Mouse (Mus musculus): ENCODE results near the gene Nktr. TPM values are rescaled to one million over a fixed set of nuclear protein-coding genes. Genes with fewer than 3 reads are reported as not detected.

Nktr gene
- total and polyA plus RNA-seq, 3 experiments: 32.4 to 70.7 (median 34.3) TPM

DNA sequence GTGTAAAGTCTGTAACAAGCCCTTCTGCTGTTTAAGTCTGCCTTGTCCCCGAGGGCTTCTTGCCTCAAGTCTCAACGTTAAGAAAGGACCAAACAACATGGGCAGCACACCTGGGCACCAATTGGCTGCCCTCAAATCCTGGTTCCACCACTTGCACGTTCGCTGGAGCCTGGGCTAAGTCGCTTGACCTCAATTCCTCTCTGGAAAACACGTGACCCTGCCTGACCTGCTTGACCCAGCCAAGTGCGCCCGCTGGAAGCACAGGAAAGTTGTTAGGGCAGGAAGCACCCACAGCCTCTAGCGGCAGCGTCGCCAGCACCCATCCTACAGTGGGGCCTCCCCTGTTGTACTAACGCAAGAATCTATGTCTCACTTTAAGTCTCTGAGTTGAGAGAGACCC, 24.2 kb upstream of the Nktr start:
- Histone ChIP-seq H3K4me3 (ENCODE audit: control insufficient read depth in 1 of 2, insufficient read depth in 1 of 2, low read depth in 2 of 2, low read length in 2 of 2) (no peak overlapping the region), H3K9me3 (replicated peaks; ENCODE audit: insufficient read depth, low read length) (no peaks in the 10 kb centered on the region), H3K4me1 (ENCODE audit: control insufficient read depth in 1 of 2, insufficient read depth in 2 of 2, low read length in 2 of 2) (no peaks in the 10 kb centered on the region), H3K79me2 (ENCODE audit: control insufficient read depth, insufficient read depth, low read length, poor library complexity) (no peaks in the 10 kb centered on the region), H3K27me3 (ENCODE audit: control insufficient read depth in 1 of 2, insufficient read depth in 2 of 2, low read length in 2 of 2) (no peaks in the 10 kb centered on the region), H3K36me3 (ENCODE audit: control insufficient read depth in 1 of 2, insufficient read depth in 2 of 2, low read length in 2 of 2) (no peaks in the 10 kb centered on the region), H3K27ac (ENCODE audit: control insufficient read depth, low read depth, low read length) (no peak overlapping the region), H3K9ac (ENCODE audit: control insufficient read depth, low read depth, low read length, poor library complexity, severe bottlenecking) (no peak overlapping the region)
- no peak for TF ChIP-seq RAD21 (IDR thresholded peaks at IDR 0.05; ENCODE audit: low read depth, low read length)
- no peak for DNase-seq (ENCODE audit: low read depth, low spot score)

DNA sequence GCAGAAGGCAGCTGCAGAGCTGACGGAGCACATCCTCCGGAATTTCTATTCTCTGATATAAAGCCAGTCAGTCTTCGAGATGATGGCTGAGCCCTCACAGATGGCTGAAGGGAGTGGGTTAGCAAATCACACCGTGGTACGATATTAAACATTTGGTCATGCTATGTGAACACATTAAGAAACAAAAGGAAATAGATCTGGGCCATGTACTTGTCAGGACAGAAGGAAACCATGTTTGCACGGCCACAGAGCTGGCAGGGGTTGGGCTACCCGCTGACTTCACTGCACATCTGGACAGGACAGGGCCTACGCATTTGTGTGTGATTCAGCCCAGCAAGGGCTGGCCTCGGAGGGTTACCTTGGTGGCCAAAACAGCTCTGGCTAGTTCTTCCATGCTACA, 22.3 kb upstream of the Nktr start:
- DNase-seq (ENCODE audit: low read depth, low spot score): no peak
- Histone ChIP-seq H3K27me3 (ENCODE audit: control insufficient read depth in 1 of 2, insufficient read depth in 2 of 2, low read length in 2 of 2) (no peaks in the 10 kb centered on the region), H3K9ac (ENCODE audit: control insufficient read depth, low read depth, low read length, poor library complexity, severe bottlenecking) (no peak overlapping the region), H3K9me3 (replicated peaks; ENCODE audit: insufficient read depth, low read length) (no peaks in the 10 kb centered on the region), H3K36me3 (ENCODE audit: control insufficient read depth in 1 of 2, insufficient read depth in 2 of 2, low read length in 2 of 2) (no peaks in the 10 kb centered on the region), H3K4me1 (ENCODE audit: control insufficient read depth in 1 of 2, insufficient read depth in 2 of 2, low read length in 2 of 2) (no peaks in the 10 kb centered on the region), H3K27ac (ENCODE audit: control insufficient read depth, low read depth, low read length) (no peak overlapping the region), H3K4me3 (ENCODE audit: control insufficient read depth in 1 of 2, insufficient read depth in 1 of 2, low read depth in 2 of 2, low read length in 2 of 2) (no peak overlapping the region), H3K79me2 (ENCODE audit: control insufficient read depth, insufficient read depth, low read length, poor library complexity) (no peaks in the 10 kb centered on the region)
- TF ChIP-seq ZC3H11A (IDR thresholded peaks at IDR 0.05; ENCODE audit: low read depth, low read length) (no peak), GABPA (IDR thresholded peaks at IDR 0.05; ENCODE audit: low read depth, low read length) (no peak), UBTF (IDR thresholded peaks at IDR 0.05; ENCODE audit: borderline replicate concordance, insufficient read depth, low read depth, low read length) (no peak), GATA1 (IDR thresholded peaks at IDR 0.05; ENCODE audit: low read depth, low read length) (no peak), RCOR1 (IDR thresholded peaks at IDR 0.05; ENCODE audit: low read depth, low read length) (no peak), POLR2AphosphoS2 (IDR thresholded peaks at IDR 0.05; ENCODE audit: low read length) (no peak), NELFE (IDR thresholded peaks at IDR 0.05; ENCODE audit: low read depth, low read length) (no peak), KAT2A (conservative IDR thresholded peaks at IDR 0.05; ENCODE audit: low read depth, low read length) (no peak), EP300 (IDR thresholded peaks at IDR 0.05; ENCODE audit: low read depth in 1 of 2, low read length in 2 of 2) (no peak), SMC3 (IDR thresholded peaks at IDR 0.05; ENCODE audit: low read depth, low read length) (no peak), ZNF384 (IDR thresholded peaks at IDR 0.05; ENCODE audit: low read depth, low read length) (no peak), ELF1 (IDR thresholded peaks at IDR 0.05; ENCODE audit: low read depth, low read length) (no peak), CTCF (IDR thresholded peaks at IDR 0.05 in 2 of 3, conservative IDR thresholded peaks at IDR 0.05 in 1 of 3; ENCODE audit: control insufficient read depth in 1 of 3, insufficient read depth in 1 of 3, low read depth in 2 of 3, low read length in 3 of 3, poor library complexity in 1 of 3, severe bottlenecking in 1 of 3) (no peak), MAFK (IDR thresholded peaks at IDR 0.05; ENCODE audit: borderline replicate concordance, low read depth, low read length) (no peak), USF2 (IDR thresholded peaks at IDR 0.05; ENCODE audit: borderline replicate concordance in 1 of 2, insufficient read depth in 1 of 2, low read depth in 1 of 2, low read length in 2 of 2) (no peak), MAX (IDR thresholded peaks at IDR 0.05; ENCODE audit: low read length) (no peak), MXI1 (IDR thresholded peaks at IDR 0.05; ENCODE audit: low read depth, low read length) (no peak)

Data from MEL (cell line).